Mouse (Mus musculus): Measurements from ENCODE around the gene Pxn.

Pxn gene

DNA sequence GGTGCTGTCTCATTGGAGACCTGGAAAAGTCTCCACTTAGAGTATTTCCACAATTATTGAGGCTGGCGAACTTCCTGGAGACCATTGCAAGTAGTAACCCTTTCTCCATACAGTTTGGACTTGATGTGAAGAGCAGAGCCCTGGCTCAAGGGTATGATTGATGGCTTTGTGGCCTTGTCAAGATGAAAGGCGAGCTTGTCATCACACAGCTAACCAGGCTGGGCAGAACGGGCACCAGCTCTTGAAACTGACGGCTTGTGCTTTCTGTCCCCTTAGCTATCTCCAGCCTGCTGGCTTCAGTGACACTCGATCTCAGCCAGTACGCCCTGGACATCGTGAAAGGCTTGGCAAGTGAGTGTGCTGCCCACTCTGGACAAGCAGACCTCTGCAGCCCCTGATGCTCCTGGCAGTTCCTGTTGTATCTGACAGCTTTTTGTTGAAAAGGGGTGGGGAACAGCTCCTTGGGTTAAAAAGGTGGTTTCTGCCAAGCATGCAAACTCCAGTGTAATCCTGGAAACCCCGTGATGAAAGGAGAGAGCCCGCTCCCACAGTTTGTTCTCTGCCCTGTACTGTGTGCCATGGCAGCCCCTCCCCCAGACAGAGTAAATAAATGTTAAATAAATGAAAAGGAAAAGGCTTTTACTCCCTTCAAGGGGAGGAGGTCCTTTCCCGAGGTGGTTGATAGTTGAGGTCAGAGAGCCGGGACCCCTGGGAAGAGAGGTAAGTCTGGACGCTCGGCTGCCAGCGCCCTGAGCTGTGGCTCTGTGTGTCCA lies 73.9 kb downstream of the Pxn start:
- no peak for DNase-seq (ENCODE audit: low spot score in 2 of 2)

DNA sequence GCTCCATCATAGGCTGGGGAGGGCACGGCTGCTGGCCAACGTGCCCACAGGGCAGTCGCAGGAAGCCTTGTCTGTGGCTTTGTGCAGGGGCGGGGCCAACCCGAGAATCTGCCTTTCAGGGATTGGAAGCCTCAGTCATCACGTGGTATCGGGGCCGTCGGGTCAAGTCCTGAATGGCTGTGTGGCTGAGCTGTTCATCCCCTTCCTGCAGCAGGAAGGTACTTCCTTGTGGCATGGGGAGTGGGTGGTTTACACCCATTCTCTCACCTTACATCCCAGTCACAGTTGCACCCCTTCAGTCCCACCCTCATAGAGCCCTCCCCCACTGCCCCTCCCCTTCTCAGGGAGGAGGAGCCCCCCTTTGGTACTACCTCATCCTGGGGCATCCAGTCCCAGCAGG lies 75.2 kb downstream of the Pxn start:
- no peak for DNase-seq (ENCODE audit: low spot score in 2 of 2)

DNA sequence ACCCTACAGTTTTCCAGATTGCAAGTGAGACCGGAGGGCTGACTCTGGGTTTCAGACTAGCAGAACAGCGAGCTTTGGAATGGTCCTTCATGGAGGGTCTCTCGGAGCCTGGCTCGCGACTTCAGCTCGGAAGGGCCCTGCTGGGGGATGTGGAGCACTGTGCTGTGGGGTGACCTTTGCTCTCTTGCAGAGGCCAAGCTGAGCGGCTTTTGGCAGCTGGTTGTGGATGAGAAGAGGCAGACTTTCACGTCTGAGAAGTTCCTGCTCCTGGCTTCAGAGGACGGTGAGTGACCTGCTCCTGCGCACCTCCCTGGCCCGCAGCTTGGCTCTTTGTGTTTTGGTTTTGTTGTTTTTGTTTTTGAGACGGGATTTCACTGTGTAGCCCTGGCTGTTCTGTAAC lies 79.1 kb downstream of the Pxn start:
- DNase-seq (ENCODE audit: low spot score in 2 of 2), result no peak

DNA sequence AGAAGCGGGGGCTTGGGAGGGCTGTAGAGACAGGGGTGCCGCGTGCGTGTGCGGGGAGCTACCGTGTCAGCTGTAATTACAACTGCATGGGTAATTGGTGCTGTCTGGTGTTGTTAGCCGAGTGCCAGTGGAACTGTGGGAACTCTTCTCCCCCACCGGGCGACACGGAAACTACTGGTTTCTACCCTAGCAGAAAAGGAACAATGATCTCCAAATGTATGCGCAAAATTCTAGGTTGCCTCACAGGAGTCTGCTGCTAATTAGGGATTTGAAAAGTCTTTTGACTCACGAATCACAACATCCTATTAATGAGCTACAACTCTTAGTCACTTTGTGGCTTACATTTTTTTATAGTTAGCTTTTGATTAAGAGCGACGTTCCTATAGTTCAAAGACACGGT lies 79.7 kb downstream of the Pxn start:
- peak in 1 of 2 experiments; percentile 42 for DNase-seq (ENCODE audit: low spot score in 2 of 2)

DNA sequence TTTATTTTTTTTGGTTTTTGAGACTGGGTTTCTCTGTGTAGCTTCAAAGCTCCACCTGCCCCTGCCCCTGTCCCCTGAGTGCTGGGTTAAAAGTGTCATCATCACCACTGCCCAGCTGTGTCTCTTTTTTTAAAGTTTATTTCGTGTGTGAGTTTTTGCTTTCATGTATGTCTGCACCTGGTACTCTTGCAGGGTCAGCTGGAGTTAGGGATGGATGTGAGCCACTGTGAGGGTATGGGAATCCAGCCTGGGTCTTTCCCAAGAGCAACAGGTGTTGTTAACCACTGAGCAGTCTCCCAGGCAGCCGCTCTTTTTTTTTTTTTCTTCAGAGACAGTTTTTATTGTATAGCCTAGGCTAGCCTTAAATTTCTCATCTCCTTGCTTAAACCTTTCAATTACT lies 80.3 kb downstream of the Pxn start:
- DNase-seq (ENCODE audit: low spot score in 2 of 2), result no peak

DNA sequence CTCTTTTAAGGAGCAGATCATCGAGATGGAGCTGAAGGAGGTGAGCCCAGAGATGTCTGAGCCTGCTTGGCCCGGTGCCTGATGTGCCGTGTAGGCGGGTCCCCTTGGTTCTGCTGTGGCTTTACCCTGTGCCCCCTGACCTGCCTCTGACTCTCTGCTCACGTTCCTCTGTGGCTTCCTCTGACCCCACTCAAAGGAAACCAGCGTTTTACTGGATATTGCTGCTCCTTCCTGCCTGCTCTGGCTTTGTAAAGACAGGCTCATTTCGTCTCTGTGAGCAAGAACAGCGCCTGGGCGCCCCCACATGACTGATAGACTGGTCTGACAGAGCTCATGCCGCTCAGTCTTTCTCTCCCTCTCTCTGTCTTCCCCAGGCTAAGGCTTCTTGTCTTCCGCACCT lies 84.6 kb downstream of the Pxn start:
- no peak for DNase-seq (ENCODE audit: low spot score in 2 of 2)

DNA sequence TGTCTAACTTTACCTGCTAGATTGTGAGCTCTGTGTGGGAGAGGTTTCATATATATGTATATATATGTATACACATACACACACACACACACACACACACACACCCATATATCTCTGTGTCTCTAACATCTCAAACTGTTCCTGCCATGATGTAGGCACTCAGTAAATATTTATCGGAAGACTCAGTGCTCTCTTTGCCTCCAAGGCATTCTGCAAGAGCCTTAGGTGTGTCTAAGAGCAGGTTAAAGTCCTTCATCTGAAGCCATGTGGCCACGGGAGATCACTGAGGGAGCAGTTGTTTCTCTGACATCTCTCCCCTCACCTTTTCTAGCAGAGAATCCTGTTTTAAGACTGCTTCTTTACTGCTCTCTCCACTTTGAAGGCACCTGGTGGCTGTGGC lies 85.0 kb downstream of the Pxn start:
- no peak for DNase-seq (ENCODE audit: low spot score in 2 of 2)

DNA sequence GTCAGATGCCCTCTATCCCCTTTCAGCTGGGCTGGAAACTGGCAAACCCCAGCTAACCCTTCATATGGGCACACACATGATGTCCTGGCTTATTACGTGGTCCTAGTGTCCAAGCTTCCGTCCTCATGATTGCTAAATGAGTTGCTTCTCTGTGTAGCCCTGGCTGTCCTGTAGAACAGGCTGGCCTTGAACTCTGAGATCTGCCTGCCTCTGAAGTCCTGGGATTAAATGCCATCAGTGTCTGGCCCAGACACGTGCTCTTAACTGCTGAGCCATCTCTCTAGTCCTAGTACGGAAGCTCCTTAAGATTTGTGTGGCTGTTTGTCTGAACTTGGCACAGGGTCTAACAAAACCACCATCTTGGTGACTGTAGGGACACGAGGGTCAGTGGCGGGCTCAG lies 97.1 kb downstream of the Pxn start:
- DNase-seq (ENCODE audit: low spot score in 2 of 2), result no peak

Measured in right cerebral cortex, postnatal 10 days (tissue).